Mouse (Mus musculus): ENCODE data around the gene Tprg. TPM values are rescaled to one million over a fixed set of nuclear protein-coding genes. Genes with fewer than 3 reads are reported as not detected.

The Tprg gene
- polyA plus RNA-seq, 1 experiment: not detected

DNA sequence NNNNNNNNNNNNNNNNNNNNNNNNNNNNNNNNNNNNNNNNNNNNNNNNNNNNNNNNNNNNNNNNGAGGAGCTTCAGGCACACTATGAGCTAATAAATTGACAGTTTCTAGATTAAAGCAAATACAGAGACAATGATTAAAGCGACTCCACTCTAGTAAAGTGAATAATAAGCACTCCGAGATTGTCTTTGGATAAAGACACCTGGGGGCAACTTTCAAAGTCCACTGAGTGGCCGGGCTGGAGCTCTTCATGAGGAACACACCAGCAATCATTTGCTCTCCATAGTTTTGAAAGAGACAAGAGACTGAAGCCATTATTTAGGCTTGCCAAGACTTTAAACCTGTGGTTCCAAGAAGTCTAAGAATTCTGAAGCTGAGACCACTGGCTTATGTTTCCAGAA is 164.9 kb downstream of the Tprg start:
- Histone ChIP-seq H3K4me1 (ENCODE audit: control insufficient read depth, insufficient read depth, low read length) (no peaks in the 10 kb centered on the region), H3K27ac (ENCODE audit: insufficient read depth, low read length) (no peak overlapping the region), H3K4me3 (ENCODE audit: insufficient read depth, low read length) (no peak overlapping the region)
- TF ChIP-seq POLR2A (IDR thresholded peaks at IDR 0.05; ENCODE audit: low read depth, low read length) (no peak), CTCF (IDR thresholded peaks at IDR 0.05; ENCODE audit: borderline replicate concordance, insufficient read depth, low read length) (no peak)

DNA sequence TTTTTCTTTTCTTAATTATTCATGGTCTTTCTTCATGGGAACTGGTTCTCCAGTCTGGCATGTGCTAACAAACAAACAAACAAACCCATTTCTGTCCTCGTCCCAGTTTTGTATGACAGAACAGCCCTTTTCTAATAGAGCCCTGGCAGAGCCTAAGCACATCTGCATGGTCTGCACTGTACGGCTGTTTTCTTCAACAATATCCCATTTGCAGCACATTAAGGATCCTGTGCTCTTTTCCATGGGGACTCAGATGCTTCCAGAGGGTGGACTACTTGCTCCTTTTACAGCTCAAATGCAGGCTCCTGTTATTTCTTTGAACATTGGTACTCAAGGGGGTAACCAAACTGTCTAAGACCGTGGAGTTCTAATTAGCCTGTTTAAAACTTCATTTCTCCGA is 178.1 kb downstream of the Tprg start:
- Histone ChIP-seq H3K4me1 (ENCODE audit: control insufficient read depth, insufficient read depth, low read length) (peaks cover 10% of the 10 kb centered on the region; the same call in 1 of the 2 replicates), H3K4me3 (ENCODE audit: insufficient read depth, low read length) (no peak overlapping the region), H3K27ac (ENCODE audit: insufficient read depth, low read length) (no peak overlapping the region)
- TF ChIP-seq POLR2A (IDR thresholded peaks at IDR 0.05; ENCODE audit: low read depth, low read length) (no peak), CTCF (IDR thresholded peaks at IDR 0.05; ENCODE audit: borderline replicate concordance, insufficient read depth, low read length) (no peak)

DNA sequence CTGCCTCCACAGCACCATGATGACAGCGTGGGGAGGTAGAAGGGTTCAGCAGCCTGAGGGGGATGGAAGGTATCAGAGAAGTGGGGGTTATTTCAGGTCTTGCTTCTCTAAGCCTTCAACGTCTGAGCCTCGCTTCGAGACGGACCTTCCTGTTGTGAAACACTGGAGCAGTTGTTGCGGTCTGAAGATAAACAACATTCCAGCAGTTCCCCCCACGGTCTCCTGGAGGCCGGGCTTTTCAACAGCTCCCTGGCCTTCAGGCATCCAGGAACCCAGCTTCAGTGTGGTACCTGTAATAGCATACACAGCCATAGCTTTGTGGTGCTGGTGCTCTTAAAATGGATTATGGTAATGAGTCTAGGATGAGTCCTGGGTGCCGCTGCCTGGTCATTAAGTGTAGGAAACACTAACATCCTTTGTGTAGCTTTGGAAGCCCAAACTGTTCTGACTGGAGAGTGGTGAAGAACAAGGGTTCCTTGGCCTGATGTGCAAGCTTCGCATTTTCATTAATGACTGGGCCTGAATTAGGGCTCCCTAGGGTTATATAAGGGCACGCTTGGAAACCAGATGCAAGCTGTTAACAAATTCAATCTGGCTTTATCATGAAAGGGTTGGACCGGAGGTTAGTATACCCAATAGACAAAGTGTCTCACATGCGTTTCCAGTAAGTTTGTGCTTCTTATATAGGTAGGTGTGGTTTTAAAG is 179.0 kb downstream of the Tprg start:
- no peak overlapping the region for H3K4me3 ChIP-seq (ENCODE audit: insufficient read depth, low read length)
- TF ChIP-seq CTCF (IDR thresholded peaks at IDR 0.05; ENCODE audit: borderline replicate concordance, insufficient read depth, low read length) (no peak), POLR2A (IDR thresholded peaks at IDR 0.05; ENCODE audit: low read depth, low read length) (no peak)
- peaks cover 10% of the 10 kb centered on the region; the same call in 1 of the 2 replicates for H3K4me1 ChIP-seq (ENCODE audit: control insufficient read depth, insufficient read depth, low read length)
- peak overlapping the region; percentile 30; the same call in 1 of the 2 replicates for H3K27ac ChIP-seq (ENCODE audit: insufficient read depth, low read length)

DNA sequence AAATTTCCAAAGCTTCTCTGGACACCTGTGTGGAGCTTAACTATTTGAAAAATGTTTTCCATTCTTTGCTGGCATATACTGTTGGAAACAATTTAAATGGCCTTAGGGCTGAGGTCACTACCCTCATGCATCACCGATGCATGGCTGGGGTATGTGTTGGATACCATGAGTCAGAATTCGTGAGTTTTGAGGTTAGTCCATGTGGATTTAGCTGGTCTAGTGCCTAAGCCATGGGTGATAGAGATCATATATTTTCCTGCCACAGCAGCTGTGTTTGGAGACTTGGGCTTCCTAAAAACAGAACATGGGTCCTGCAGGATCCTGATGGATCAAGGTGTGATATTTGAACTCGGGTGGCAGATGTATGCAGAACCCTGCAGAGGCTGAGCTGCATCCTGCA is 181.4 kb downstream of the Tprg start:
- H3K4me3 ChIP-seq (ENCODE audit: insufficient read depth, low read length): no peak overlapping the region
- peaks cover 10% of the 10 kb centered on the region; the same call in 1 of the 2 replicates for H3K4me1 ChIP-seq (ENCODE audit: control insufficient read depth, insufficient read depth, low read length)
- peak overlapping the region; percentile 14; the same call in 1 of the 2 replicates for H3K27ac ChIP-seq (ENCODE audit: insufficient read depth, low read length)
- TF ChIP-seq POLR2A (IDR thresholded peaks at IDR 0.05; ENCODE audit: low read depth, low read length): no peak
- no peak for TF ChIP-seq CTCF (IDR thresholded peaks at IDR 0.05; ENCODE audit: borderline replicate concordance, insufficient read depth, low read length)

DNA sequence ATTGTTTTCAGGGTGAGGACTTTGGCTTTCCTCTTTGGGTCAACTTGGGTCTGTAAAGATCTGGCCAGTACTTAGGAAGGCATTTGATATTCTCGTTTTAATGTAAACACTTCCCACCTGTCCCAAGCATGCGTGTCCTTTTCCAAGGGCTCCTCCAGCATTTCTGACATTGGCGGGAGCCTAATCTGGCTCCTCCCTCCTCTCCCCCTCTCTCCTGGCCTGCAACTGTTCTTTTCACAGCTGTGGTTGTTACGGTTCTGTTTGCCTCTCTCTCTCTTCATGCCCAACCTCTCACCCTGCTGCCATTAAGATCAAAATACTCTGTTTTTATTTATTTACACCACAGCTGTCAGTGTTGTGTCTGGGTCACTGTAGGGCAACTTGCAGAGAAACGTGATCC is 182.0 kb downstream of the Tprg start:
- TF ChIP-seq CTCF (IDR thresholded peaks at IDR 0.05; ENCODE audit: borderline replicate concordance, insufficient read depth, low read length): no peak
- TF ChIP-seq POLR2A (IDR thresholded peaks at IDR 0.05; ENCODE audit: low read depth, low read length): no peak

More for the DNA sequence above, 182.0 kb downstream of the Tprg start:
- H3K4me1 ChIP-seq (ENCODE audit: control insufficient read depth, insufficient read depth, low read length): peaks cover 10% of the 10 kb centered on the region; the same call in 1 of the 2 replicates
- no peak overlapping the region for H3K4me3 ChIP-seq (ENCODE audit: insufficient read depth, low read length)
- no peak overlapping the region for H3K27ac ChIP-seq (ENCODE audit: insufficient read depth, low read length)

Data from embryonic fibroblast, embryonic 13.5 days (primary cell).